Mouse (Mus musculus) CH12.LX (cell line): Measurements from ENCODE around the gene Cox19.

Source experiments
- CHD2 ChIP-seq: IDR thresholded peaks from 2 replicates; pipeline ENCODE4 v1.6.1; 2011; ENCODE audit warnings: low read length, improper control_type of control experiment
- CTCF ChIP-seq, 2 experiments: IDR thresholded peaks in 1 of 2; conservative IDR thresholded peaks in 1 of 2; 2 replicates each; pipeline ENCODE4 v1.5.1; 2011 to 2012; ENCODE audit warnings: low read depth in 2 of 2, low read length in 2 of 2, improper control_type of control experiment in 1 of 2, inconsistent platforms in 1 of 2, mild to moderate bottlenecking in 1 of 2, moderate library complexity in 1 of 2
- E2F4 ChIP-seq: IDR thresholded peaks from 2 replicates; pipeline ENCODE4 v1.6.1; 2011; ENCODE audit warnings: low read depth, low read length, improper control_type of control experiment; ENCODE audit not compliant: insufficient replicate concordance
- GABPA ChIP-seq: IDR thresholded peaks from 2 replicates; pipeline ENCODE4 v1.6.1; 2012; ENCODE audit warnings: low read depth, low read length, improper control_type of control experiment, inconsistent platforms; ENCODE audit not compliant: insufficient replicate concordance
- JUND ChIP-seq: conservative IDR thresholded peaks from 2 replicates; pipeline ENCODE4 v1.6.1; 2011; ENCODE audit warnings: low read depth, low read length, improper control_type of control experiment
- MAFK ChIP-seq: IDR thresholded peaks from 2 replicates; pipeline ENCODE4 v1.6.1; 2011; ENCODE audit warnings: low read length, improper control_type of control experiment; ENCODE audit not compliant: insufficient replicate concordance
- MAX ChIP-seq: IDR thresholded peaks from 2 replicates; pipeline ENCODE4 v1.6.1; 2011; ENCODE audit warnings: low read length, improper control_type of control experiment
- POLR2A ChIP-seq: IDR thresholded peaks from 2 replicates; pipeline ENCODE4 v1.6.1; 2011; ENCODE audit warnings: low read depth, mild to moderate bottlenecking, improper control_type of control experiment, low read length
- SIN3A ChIP-seq: IDR thresholded peaks from 2 replicates; pipeline ENCODE4 v1.6.1; 2012; ENCODE audit warnings: low read length, improper control_type of control experiment, inconsistent platforms
- TCF12 ChIP-seq: IDR thresholded peaks from 2 replicates; pipeline ENCODE4 v1.6.1; 2014; ENCODE audit warnings: low read depth, mild to moderate bottlenecking, inconsistent platforms, low read length, improper control_type of control experiment
- USF2 ChIP-seq: conservative IDR thresholded peaks from 2 replicates; pipeline ENCODE4 v1.6.1; 2011; ENCODE audit warnings: low read depth, low read length, improper control_type of control experiment

DNA sequence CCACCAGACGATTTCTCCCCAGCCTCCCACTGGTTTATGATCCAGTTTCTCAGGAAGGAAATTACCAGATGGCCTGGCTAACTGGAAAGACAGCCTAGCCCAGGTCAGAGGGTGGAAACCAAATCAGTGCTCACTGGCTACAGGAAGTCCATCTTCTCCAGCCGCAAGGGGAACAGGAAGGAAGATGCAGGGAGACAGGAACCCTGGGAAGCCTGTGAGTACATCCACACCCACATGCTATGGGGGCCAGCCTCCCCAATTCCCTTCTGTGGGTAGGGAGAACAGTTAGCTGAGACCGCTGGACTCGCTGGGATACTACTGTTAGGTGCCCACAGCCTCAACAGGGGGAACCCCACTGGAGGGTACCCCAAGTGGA lies 37.0 kb upstream of the Cox19 start:
- TF ChIP-seq GABPA (no peak), POLR2A (no peak), CTCF (conservative IDR thresholded peaks at IDR 0.05 in 1 of 2, IDR thresholded peaks at IDR 0.05 in 1 of 2; ENCODE audit: low read depth in 2 of 2, low read length in 2 of 2) (no peak), SIN3A (no peak), TCF12 (no peak), E2F4 (no peak), MAX (no peak), CHD2 (no peak), USF2 (no peak), JUND (no peak), MAFK (no peak)
